Mouse (Mus musculus) myocyte (in vitro differentiated cells): Measurements from ENCODE around the gene Abce1.

Experiments used
- E2F4 ChIP-seq: IDR thresholded peaks from one replicate; pipeline ENCODE4 v1.6.1; 2011; ENCODE audit warnings: mild to moderate bottlenecking, control low read depth, moderate library complexity; ENCODE audit not compliant: insufficient read depth
- MAX ChIP-seq: IDR thresholded peaks from one replicate; pipeline ENCODE4 v1.6.1; 2011; ENCODE audit warnings: low read depth, mild to moderate bottlenecking, control low read depth
- POLR2A ChIP-seq: IDR thresholded peaks from one replicate; pipeline ENCODE4 v1.6.1; 2011; ENCODE audit warnings: low read depth, mild to moderate bottlenecking, control low read depth, moderate library complexity; ENCODE audit not compliant: insufficient read length
- POLR2AphosphoS2 ChIP-seq: IDR thresholded peaks from one replicate; pipeline ENCODE4 v1.6.1; 2011; ENCODE audit warnings: low read depth, control low read depth; ENCODE audit not compliant: insufficient read length
- REST ChIP-seq: IDR thresholded peaks from one replicate; pipeline ENCODE4 v1.6.1; 2011; ENCODE audit warnings: mild to moderate bottlenecking, control low read depth, moderate library complexity; ENCODE audit not compliant: insufficient read depth, insufficient read length
- USF1 ChIP-seq: IDR thresholded peaks from one replicate; pipeline ENCODE4 v1.6.1; 2011; ENCODE audit warnings: low read depth, mild to moderate bottlenecking, control low read depth, moderate library complexity

GRCm38 (mm10) chr8:79721537-79721936 lies 10.0 kb upstream of the Abce1 start:
- no peak for TF ChIP-seq REST
- TF ChIP-seq E2F4 = no peak
- TF ChIP-seq MAX = no peak
- TF ChIP-seq POLR2A = no peak
- TF ChIP-seq POLR2AphosphoS2 = no peak
- no peak for TF ChIP-seq USF1
